In the genomic region with DNA sequence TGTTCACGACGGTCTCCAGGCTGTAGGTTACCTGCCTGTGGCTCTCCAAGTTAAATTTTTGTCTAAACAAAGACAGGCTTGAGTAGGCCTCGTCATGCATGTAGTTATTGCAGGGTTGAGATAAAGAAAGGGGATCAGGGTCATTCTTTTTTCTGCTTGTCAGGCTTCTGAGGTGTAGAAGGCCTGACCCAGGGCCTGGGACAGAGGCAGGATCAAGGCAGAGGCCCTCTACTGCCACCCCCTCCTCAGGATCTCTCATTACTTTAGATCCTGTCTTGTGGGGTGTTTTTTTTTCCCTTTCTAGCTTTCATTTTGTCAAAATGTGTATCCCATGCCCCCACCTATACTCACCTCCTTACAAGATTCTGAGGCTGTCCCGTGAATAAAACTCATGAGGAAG, we compare ENCODE assay signal across 10 mouse cellular contexts.
DNase-seq lines count a peak whose midpoint lies in the region; ATAC-seq lines count a peak whose summit lies in the region.
"Had no signal": no experiment of that assay in that cellular context is flagged by ENCODE, and none has a peak within 500 bp of the region (broad histone marks: within the 10 kb centered on the region; RNA-seq: fewer than 3 reads in every experiment).

No protein-coding gene starts in this region.

- intact Hi-C loops in gastrocnemius, postnatal 36 days (cut with DNase I), result loop anchor here (5.0 kb wide), 1 partner anchor 200 kb away; no protein-coding TSS in a partner anchor

- peaks cover 46 to 84% of the 10 kb centered on the region in 2 experiments for H3K4me1 ChIP-seq in heart, embryonic 14.5 days (ENCODE audit: control insufficient read depth in 2 of 2, insufficient read depth in 2 of 2, low read length in 2 of 2)
- peaks cover 82% of the 10 kb centered on the region for H3K4me1 ChIP-seq in embryonic facial prominence, embryonic 12.5 days
- H3K4me1 ChIP-seq in hindbrain, embryonic 14.5 days (replicated peaks; ENCODE audit: control insufficient read depth, insufficient read depth, low read length), result peaks cover 73% of the 10 kb centered on the region
- H3K4me1 ChIP-seq in midbrain, embryonic 14.5 days (ENCODE audit: control insufficient read depth, insufficient read depth, low read length), result peaks cover 81% of the 10 kb centered on the region

- H3K4me3 ChIP-seq in heart, embryonic 14.5 days (ENCODE audit: control insufficient read depth in 1 of 2, insufficient read depth in 1 of 2, low read depth in 1 of 2, low read length in 2 of 2), result 0 out of 4 replicates have a peak overlapping the region, but pooled peaks of 1 of the 2 experiments have one; percentile 5
- 0 out of 2 replicates have a peak overlapping the region, but pooled peaks have one; percentile 83 for H3K4me3 ChIP-seq in embryonic facial prominence, embryonic 12.5 days
- peak overlapping the region; percentile 13; the same call in 1 of the 2 replicates for H3K4me3 ChIP-seq in hindbrain, embryonic 14.5 days (replicated peaks; ENCODE audit: low read length)
- peak overlapping the region; percentile 68 for H3K4me3 ChIP-seq in midbrain, embryonic 14.5 days (replicated peaks; ENCODE audit: low read depth, low read length)

- H3K4me2 ChIP-seq in heart, embryonic 14.5 days (ENCODE audit: low read length), result peak overlapping the region; percentile 72
- H3K4me2 ChIP-seq in embryonic facial prominence, embryonic 12.5 days (replicated peaks), result peak overlapping the region; percentile 97
- H3K4me2 ChIP-seq in hindbrain, embryonic 14.5 days (replicated peaks), result peak overlapping the region; percentile 92
- H3K4me2 ChIP-seq in midbrain, embryonic 14.5 days (ENCODE audit: low read length), result peak overlapping the region; percentile 97

- no peaks in the 10 kb centered on the region for H3K27me3 ChIP-seq in heart, embryonic 14.5 days (ENCODE audit: control insufficient read depth, insufficient read depth, low read length)
- no peaks in the 10 kb centered on the region for H3K27me3 ChIP-seq in embryonic facial prominence, embryonic 12.5 days
- H3K27me3 ChIP-seq in hindbrain, embryonic 14.5 days (ENCODE audit: control insufficient read depth, insufficient read depth, low read length), result peaks cover 24% of the 10 kb centered on the region; the same call in 1 of the 2 replicates
- H3K27me3 ChIP-seq in midbrain, embryonic 14.5 days (ENCODE audit: control insufficient read depth, insufficient read depth, low read length), result no peaks in the 10 kb centered on the region

- ATAC-seq in heart, embryonic 14.5 days (ENCODE audit: insufficient number of reproducible peaks, insufficient read depth, low FRiP score, low read depth), result no peak
- no peak for ATAC-seq in embryonic facial prominence, embryonic 12.5 days (ENCODE audit: insufficient number of reproducible peaks, insufficient read depth, low FRiP score, low TSS enrichment)
- ATAC-seq in hindbrain, embryonic 14.5 days (ENCODE audit: low FRiP score), result no peak
- no peak for ATAC-seq in midbrain, embryonic 14.5 days (ENCODE audit: low FRiP score, low TSS enrichment)
- no peak for ATAC-seq in megakaryocyte-erythroid progenitor cell, adult 5-6 weeks (replicated peaks; ENCODE audit: low FRiP score, low TSS enrichment, poor library complexity, severe bottlenecking)

- H3K27ac ChIP-seq in heart, embryonic 14.5 days (replicated peaks in 1 of 2; ENCODE audit: control insufficient read depth in 1 of 2, insufficient read depth in 1 of 2, low read depth in 2 of 2, low read length in 2 of 2), result peak overlapping the region; percentile 84 to 93; a peak in 3 of 4 replicates
- peak overlapping the region; percentile 96 for H3K27ac ChIP-seq in embryonic facial prominence, embryonic 12.5 days
- H3K27ac ChIP-seq in hindbrain, embryonic 14.5 days, result peak overlapping the region; percentile 100
- H3K27ac ChIP-seq in midbrain, embryonic 14.5 days (replicated peaks; ENCODE audit: low read depth, low read length), result peak overlapping the region; percentile 100

- peak overlapping the region; percentile 69 for H3K9ac ChIP-seq in heart, embryonic 14.5 days (ENCODE audit: low read length)
- peak overlapping the region; percentile 92 for H3K9ac ChIP-seq in embryonic facial prominence, embryonic 12.5 days
- peak overlapping the region; percentile 98 for H3K9ac ChIP-seq in hindbrain, embryonic 14.5 days
- peak overlapping the region; percentile 100 for H3K9ac ChIP-seq in midbrain, embryonic 14.5 days (replicated peaks; ENCODE audit: low read length)

- H3K9me3 ChIP-seq in heart, embryonic 14.5 days (ENCODE audit: control insufficient read depth, low read length), result no peaks in the 10 kb centered on the region
- H3K9me3 ChIP-seq in embryonic facial prominence, embryonic 12.5 days, result no peaks in the 10 kb centered on the region
- no peaks in the 10 kb centered on the region for H3K9me3 ChIP-seq in hindbrain, embryonic 14.5 days (ENCODE audit: control insufficient read depth, low read length)
- H3K9me3 ChIP-seq in midbrain, embryonic 14.5 days (ENCODE audit: control insufficient read depth, low read length), result no peaks in the 10 kb centered on the region

- no peaks in the 10 kb centered on the region for H3K36me3 ChIP-seq in heart, embryonic 14.5 days (ENCODE audit: control insufficient read depth, insufficient read depth, low read length)
- H3K36me3 ChIP-seq in embryonic facial prominence, embryonic 12.5 days, result no peaks in the 10 kb centered on the region
- H3K36me3 ChIP-seq in hindbrain, embryonic 14.5 days (replicated peaks; ENCODE audit: control insufficient read depth, insufficient read depth), result no peaks in the 10 kb centered on the region
- no peaks in the 10 kb centered on the region for H3K36me3 ChIP-seq in midbrain, embryonic 14.5 days (ENCODE audit: control insufficient read depth, insufficient read depth, low read length)

- WGBS in heart, embryonic 14.5 days, result 39% methylated on average over 4 of the region's 4 CpGs
- WGBS in embryonic facial prominence, embryonic 12.5 days, result 32% methylated on average over 4 of the region's 4 CpGs
- 30% methylated on average over 4 of the region's 4 CpGs for WGBS in hindbrain, embryonic 14.5 days
- WGBS in midbrain, embryonic 14.5 days, result 20% methylated on average over 4 of the region's 4 CpGs

- DNase-seq in heart, adult 18-20 months, result no peak
- DNase-seq in hindbrain, embryonic 14.5 days (ENCODE audit: low spot score), result no peak
- DNase-seq in midbrain, embryonic 14.5 days, result no peak
- no peak for DNase-seq in gastrocnemius, postnatal 36 days
- no peak for DNase-seq in spleen, postnatal 36 days (ENCODE audit: low spot score in 2 of 2)
- DNase-seq: kidney, postnatal 10 days; thymus, postnatal 4 days had no signal
